Mouse (Mus musculus): Measurements from ENCODE around the gene Ap3b1. TPM values are rescaled to one million over a fixed set of nuclear protein-coding genes. Genes with fewer than 3 reads are reported as not detected.
"Not testable (repeated sequence)": the region's sequence is repeated elsewhere in the genome, so short reads cannot be mapped to it uniquely, and the experiment has no call there.

The Ap3b1 gene
- polyA plus RNA-seq (2014; fragmentation: Nextera tagmentation; extraction: Ambion mirVana), result 39.0 and 42.6 TPM in 2 replicates

DNA sequence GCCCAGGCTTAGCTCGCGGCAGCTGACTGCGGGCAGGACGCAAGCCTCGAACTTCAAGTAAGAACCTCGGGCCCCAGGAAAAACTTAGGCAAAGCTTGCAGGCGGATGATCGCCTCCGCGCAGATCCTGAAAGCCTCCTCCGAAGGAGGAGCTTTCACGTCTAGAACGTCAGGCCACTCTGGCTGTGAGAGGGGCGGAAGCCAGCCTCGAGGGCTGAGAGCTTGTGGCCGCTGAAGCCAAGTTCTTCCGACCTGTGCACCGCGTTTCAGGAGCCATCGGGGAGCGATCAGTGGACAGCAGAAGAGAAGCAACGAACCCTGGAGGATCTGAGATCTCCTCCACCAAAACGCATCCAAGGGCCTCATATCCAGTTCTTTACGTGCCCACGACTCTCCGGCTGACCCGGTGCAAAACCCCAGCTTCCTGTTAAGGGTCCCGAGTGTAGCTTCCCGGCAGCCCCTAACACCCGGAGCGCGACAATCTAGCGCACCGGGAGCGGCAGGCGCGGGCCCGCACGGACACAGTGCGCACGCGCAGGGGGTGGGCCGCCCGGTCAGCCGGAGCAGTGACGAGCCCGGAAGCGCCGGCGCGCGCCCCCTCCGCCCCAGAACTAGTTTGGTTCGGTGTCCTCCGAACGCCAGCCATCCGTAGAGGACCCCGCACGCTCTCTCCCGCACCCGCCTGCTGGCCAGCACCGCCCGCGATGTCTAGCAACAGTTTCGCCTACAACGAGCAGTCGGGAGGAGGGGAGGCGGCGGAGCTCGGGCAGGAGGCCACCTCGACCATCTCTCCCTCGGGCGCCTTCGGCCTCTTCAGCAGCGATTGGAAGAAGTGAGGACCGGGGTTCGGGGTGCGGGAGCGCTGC is at the start of gene Ap3b1:
TSS of gene Ap3b1 (plus strand) at position 560 of the 865 bp plus-strand sequence.
- Histone ChIP-seq H3K27me3 (ENCODE audit: control insufficient read depth, insufficient read depth, low read length) (no peaks in the 10 kb centered on the region), H3K4me1 (ENCODE audit: control insufficient read depth, insufficient read depth, low read length) (peaks cover 7% of the 10 kb centered on the region; the same call in 1 of the 2 replicates), H3K9ac (ENCODE audit: low read length) (peak within 1 kb of the TSS; percentile 84), H3K4me2 (peak within 1 kb of the TSS; percentile 76), H3K9me3 (ENCODE audit: control insufficient read depth, low read length) (no peaks in the 10 kb centered on the region), H3K27ac (ENCODE audit: low read depth, low read length) (peak within 1 kb of the TSS; percentile 57), H3K36me3 (ENCODE audit: control insufficient read depth, insufficient read depth, low read length) (no peaks in the 10 kb centered on the region), H3K4me3 (ENCODE audit: low read depth, low read length) (peak within 1 kb of the TSS; percentile 84)
- ATAC-seq (ENCODE audit: low FRiP score), result peak; percentile 95
- peak; percentile 99 for DNase-seq (ENCODE audit: low spot score, missing footprints)
- WGBS, result under 1% methylated on average over 79 of the region's 79 CpGs

DNA sequence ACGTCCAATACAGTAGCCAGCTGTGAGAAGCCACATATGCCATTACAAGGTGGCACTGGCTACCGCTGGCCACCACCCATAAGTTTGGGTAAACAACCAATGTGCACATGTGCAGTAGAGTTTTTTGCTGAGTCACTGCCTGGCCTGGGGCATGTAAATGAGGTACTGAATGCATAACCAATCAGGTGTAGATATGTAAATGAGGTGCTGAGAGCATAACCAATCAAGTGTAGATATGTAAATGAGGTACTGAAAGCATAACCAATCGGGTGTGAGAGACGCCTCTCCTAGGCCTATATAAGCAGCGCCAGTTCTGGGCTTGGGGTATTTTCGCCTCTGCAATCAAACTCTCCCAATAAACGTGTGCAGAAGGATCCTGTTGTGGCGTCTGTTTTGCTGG is 45.9 kb upstream of the Ap3b1 start:
- not testable (repeated sequence) for H3K36me3 ChIP-seq (ENCODE audit: control insufficient read depth, insufficient read depth, low read length); H3K4me1 ChIP-seq (ENCODE audit: control insufficient read depth, insufficient read depth, low read length); H3K9ac ChIP-seq (ENCODE audit: low read length); H3K4me2 ChIP-seq; DNase-seq (ENCODE audit: low spot score, missing footprints); ATAC-seq (ENCODE audit: low FRiP score); H3K9me3 ChIP-seq (ENCODE audit: control insufficient read depth, low read length); H3K27me3 ChIP-seq (ENCODE audit: control insufficient read depth, insufficient read depth, low read length); H3K27ac ChIP-seq (ENCODE audit: low read depth, low read length); H3K4me3 ChIP-seq (ENCODE audit: low read depth, low read length)
- 89% methylated on average over 8 of the region's 8 CpGs for WGBS

DNA sequence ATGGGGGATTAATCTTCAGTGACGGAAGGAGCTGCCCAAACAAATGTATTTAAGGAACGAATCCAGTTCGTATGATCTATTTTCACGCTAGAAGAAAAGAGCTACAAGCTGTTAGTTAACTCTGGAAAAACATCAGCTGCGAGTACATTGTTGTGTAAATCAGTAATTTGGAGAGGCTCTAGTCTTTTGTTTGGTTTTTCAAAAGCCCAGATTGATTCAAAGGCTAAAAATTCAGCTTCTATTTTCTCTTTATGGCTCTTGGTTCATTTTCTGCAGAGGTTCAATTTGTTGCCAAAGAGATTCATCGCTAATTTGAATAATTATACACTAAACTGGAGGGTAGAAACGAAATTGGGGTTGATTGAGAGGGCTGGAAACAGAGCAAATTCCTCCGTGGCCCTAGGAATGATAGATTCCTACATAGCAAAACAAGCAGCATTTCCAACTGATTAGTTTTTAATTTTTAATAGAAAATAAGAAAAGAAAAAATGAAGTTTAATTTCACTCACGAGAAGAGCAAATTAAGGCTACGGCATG is 41.7 kb upstream of the Ap3b1 start:
- H3K36me3 ChIP-seq (ENCODE audit: control insufficient read depth, insufficient read depth, low read length), result no peaks in the 10 kb centered on the region
- H3K4me1 ChIP-seq (ENCODE audit: control insufficient read depth, insufficient read depth, low read length), result peaks cover 7% of the 10 kb centered on the region; the same call in 1 of the 2 replicates
- H3K4me3 ChIP-seq (ENCODE audit: low read depth, low read length), result no peak overlapping the region
- no peaks in the 10 kb centered on the region for H3K9me3 ChIP-seq (ENCODE audit: control insufficient read depth, low read length)
- H3K9ac ChIP-seq (ENCODE audit: low read length), result no peak overlapping the region
- 53% methylated on average over 10 of the region's 10 CpGs for WGBS
- DNase-seq (ENCODE audit: low spot score, missing footprints), result no peak
- H3K27ac ChIP-seq (ENCODE audit: low read depth, low read length), result no peak overlapping the region
- H3K27me3 ChIP-seq (ENCODE audit: control insufficient read depth, insufficient read depth, low read length), result no peaks in the 10 kb centered on the region
- ATAC-seq (ENCODE audit: low FRiP score), result no peak
- no peak overlapping the region for H3K4me2 ChIP-seq

DNA sequence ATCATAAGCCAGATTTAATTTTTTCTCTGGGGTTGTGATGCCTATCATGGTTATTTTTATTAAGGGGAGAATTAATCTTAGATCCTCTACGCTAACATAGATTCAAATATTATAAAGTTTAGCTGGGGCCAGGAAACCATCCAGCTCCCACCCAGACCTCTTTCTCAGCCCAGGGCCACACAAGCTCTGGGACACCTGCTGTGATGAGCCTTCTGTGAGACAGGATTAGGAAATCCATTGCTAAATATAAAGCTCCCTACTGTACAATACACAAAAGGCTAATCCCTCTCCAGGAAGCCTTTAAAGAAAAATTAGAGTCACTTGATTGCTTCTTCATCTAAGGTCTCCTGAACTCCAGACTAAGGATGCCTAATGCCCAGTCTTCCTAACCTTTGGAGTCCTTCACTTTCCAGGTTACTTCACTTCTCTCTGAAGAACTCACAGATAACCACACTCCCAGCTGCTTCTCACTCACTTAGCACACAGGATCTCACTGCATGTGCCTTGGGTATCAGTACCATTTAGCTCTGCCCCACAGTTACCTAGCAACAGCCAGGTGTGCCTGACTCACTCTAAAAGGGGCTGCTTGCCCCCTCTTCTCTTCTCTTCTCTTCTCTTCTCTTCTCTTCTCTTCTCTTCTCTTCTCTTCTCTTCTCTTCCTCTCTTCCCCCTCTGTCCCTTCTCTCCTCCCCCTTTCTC is 37.5 kb upstream of the Ap3b1 start:
- DNase-seq (ENCODE audit: low spot score, missing footprints) (no peak), ATAC-seq (ENCODE audit: low FRiP score) (no peak)
- H3K9ac ChIP-seq (ENCODE audit: low read length), result no peak overlapping the region
- H3K9me3 ChIP-seq (ENCODE audit: control insufficient read depth, low read length), result no peaks in the 10 kb centered on the region
- 72% methylated on average over 1 of the region's 1 CpGs for WGBS
- H3K4me2 ChIP-seq, result no peak overlapping the region
- no peak overlapping the region for H3K4me3 ChIP-seq (ENCODE audit: low read depth, low read length)
- H3K4me1 ChIP-seq (ENCODE audit: control insufficient read depth, insufficient read depth, low read length), result peaks cover 7% of the 10 kb centered on the region; the same call in 1 of the 2 replicates
- no peak overlapping the region for H3K27ac ChIP-seq (ENCODE audit: low read depth, low read length)
- H3K36me3 ChIP-seq (ENCODE audit: control insufficient read depth, insufficient read depth, low read length), result no peaks in the 10 kb centered on the region
- no peaks in the 10 kb centered on the region for H3K27me3 ChIP-seq (ENCODE audit: control insufficient read depth, insufficient read depth, low read length)

DNA sequence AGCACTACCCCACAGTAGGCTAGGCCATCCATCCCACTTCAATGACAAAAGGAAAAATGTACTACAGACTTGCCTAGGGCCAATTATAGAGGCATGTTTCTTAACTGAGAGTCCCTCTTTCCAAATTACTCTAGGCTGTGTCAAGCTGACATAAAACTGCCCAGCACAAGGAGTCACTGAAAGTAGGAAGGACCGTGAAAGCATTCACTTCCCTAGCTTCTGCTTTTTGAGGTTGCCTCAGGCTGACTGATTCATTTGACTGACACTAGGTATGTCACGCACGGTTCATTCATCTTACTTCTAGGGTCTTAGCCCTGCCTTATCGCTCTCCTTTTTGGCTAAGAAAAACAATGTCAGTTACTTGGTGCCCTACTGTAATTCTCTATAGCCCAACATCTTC is 36.3 kb upstream of the Ap3b1 start:
- no peak overlapping the region for H3K9ac ChIP-seq (ENCODE audit: low read length)

DNA sequence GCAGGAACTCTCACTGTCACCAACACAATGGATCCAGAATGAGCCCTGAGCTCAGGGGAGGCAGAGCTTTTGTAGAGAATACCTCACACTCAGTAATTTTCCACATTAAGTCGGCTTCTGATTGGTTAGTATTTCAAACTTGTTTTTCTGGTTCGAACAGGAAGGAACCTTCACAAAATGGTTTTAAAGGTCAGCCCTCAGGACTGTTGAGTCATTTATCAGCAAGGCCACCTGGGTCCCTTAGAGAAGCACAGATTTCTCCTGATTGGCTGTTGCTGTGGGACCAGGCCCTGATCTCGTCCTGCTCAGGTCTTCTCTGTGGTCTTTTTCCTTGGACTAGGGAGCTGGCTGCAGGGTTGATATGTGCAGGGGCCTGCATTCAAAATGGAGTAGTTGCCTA is 30.7 kb upstream of the Ap3b1 start:
- H3K36me3 ChIP-seq (ENCODE audit: control insufficient read depth, insufficient read depth, low read length), result no peaks in the 10 kb centered on the region
- H3K4me2 ChIP-seq, result no peak overlapping the region
- H3K4me1 ChIP-seq (ENCODE audit: control insufficient read depth, insufficient read depth, low read length), result no peaks in the 10 kb centered on the region
- no peak overlapping the region for H3K9ac ChIP-seq (ENCODE audit: low read length)
- no peaks in the 10 kb centered on the region for H3K27me3 ChIP-seq (ENCODE audit: control insufficient read depth, insufficient read depth, low read length)
- no peak overlapping the region for H3K4me3 ChIP-seq (ENCODE audit: low read depth, low read length)
- H3K9me3 ChIP-seq (ENCODE audit: control insufficient read depth, low read length), result no peaks in the 10 kb centered on the region
- no peak overlapping the region for H3K27ac ChIP-seq (ENCODE audit: low read depth, low read length)
- DNase-seq (ENCODE audit: low spot score, missing footprints) (no peak), ATAC-seq (ENCODE audit: low FRiP score) (no peak)
- WGBS, result 69% methylated on average over 3 of the region's 3 CpGs

More for the DNA sequence above, 36.3 kb upstream of the Ap3b1 start:
- H3K27me3 ChIP-seq (ENCODE audit: control insufficient read depth, insufficient read depth, low read length), result no peaks in the 10 kb centered on the region
- no peak overlapping the region for H3K4me2 ChIP-seq
- no peak overlapping the region for H3K4me3 ChIP-seq (ENCODE audit: low read depth, low read length)
- DNase-seq (ENCODE audit: low spot score, missing footprints) (no peak), ATAC-seq (ENCODE audit: low FRiP score) (no peak)
- no peak overlapping the region for H3K27ac ChIP-seq (ENCODE audit: low read depth, low read length)
- H3K36me3 ChIP-seq (ENCODE audit: control insufficient read depth, insufficient read depth, low read length), result no peaks in the 10 kb centered on the region
- H3K9me3 ChIP-seq (ENCODE audit: control insufficient read depth, low read length), result no peaks in the 10 kb centered on the region
- H3K4me1 ChIP-seq (ENCODE audit: control insufficient read depth, insufficient read depth, low read length), result 0 out of 2 replicates have a peak, but pooled peaks cover 3% of the 10 kb centered on the region
- 96% methylated on average over 4 of the region's 4 CpGs for WGBS

DNA sequence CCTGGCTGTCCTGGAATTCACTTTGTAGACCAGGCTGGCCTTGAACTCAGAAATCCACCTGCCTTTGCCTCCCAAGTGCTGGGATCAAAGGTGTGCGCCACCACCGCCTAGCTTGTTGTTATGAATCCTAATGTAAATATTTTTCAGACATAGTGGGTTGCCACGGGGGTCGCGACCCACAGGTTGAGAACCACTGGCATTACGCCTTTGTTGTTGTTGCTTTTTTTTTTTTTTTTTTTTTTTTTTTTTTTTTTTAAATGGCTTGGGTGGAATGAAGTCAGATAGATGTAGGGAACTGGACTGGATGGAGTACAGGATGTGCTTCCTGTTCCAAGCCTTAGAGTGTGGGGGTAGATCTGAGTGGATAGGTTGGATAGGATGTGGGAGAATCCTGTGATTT is 29.8 kb upstream of the Ap3b1 start:
- H3K27ac ChIP-seq (ENCODE audit: low read depth, low read length); H3K36me3 ChIP-seq (ENCODE audit: control insufficient read depth, insufficient read depth, low read length); H3K4me3 ChIP-seq (ENCODE audit: low read depth, low read length); ATAC-seq (ENCODE audit: low FRiP score); H3K27me3 ChIP-seq (ENCODE audit: control insufficient read depth, insufficient read depth, low read length); H3K4me1 ChIP-seq (ENCODE audit: control insufficient read depth, insufficient read depth, low read length); H3K4me2 ChIP-seq; H3K9ac ChIP-seq (ENCODE audit: low read length); DNase-seq (ENCODE audit: low spot score, missing footprints); H3K9me3 ChIP-seq (ENCODE audit: control insufficient read depth, low read length): not testable (repeated sequence)
- WGBS, result 89% methylated on average over 6 of the region's 6 CpGs

DNA sequence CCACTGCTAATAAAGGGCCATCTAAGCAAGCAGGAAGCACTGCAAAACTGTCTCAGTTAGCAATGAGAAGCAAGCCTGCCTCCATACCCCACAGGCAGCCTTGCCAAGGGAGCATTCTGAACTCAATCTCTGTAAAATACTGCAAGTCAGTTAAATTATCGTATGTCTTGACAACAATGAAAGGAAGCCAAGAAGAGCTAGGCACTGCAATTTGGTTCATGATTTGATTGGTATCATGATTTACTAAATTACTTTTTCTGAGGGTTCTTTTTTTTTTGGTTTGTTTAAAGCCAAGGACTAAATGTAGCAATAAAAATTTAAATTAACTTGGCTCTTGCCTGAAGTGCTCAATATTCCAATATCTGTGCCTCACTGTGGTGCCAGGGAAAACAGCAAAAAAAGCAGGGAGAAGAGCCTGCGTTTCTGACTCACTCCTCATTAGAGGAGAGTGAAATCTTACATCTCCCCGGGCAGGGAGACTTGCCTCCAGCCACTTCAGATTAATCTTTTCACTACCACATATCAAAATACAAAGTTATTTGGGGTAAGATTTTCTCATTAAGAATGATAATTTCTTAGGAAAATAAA is 28.3 kb upstream of the Ap3b1 start:
- Histone ChIP-seq H3K9ac (ENCODE audit: low read length) (no peak overlapping the region), H3K4me2 (no peak overlapping the region), H3K4me3 (ENCODE audit: low read depth, low read length) (no peak overlapping the region), H3K36me3 (ENCODE audit: control insufficient read depth, insufficient read depth, low read length) (no peaks in the 10 kb centered on the region), H3K4me1 (ENCODE audit: control insufficient read depth, insufficient read depth, low read length) (no peaks in the 10 kb centered on the region), H3K9me3 (ENCODE audit: control insufficient read depth, low read length) (no peaks in the 10 kb centered on the region), H3K27ac (ENCODE audit: low read depth, low read length) (no peak overlapping the region), H3K27me3 (ENCODE audit: control insufficient read depth, insufficient read depth, low read length) (no peaks in the 10 kb centered on the region)
- DNase-seq (ENCODE audit: low spot score, missing footprints), result no peak
- no peak for ATAC-seq (ENCODE audit: low FRiP score)
- WGBS, result 84% methylated on average over 3 of the region's 3 CpGs
